Mouse (Mus musculus) left cerebral cortex, postnatal 36 days (tissue): ENCODE results near the gene Olfr1090. TPM values are rescaled to one million over a fixed set of nuclear protein-coding genes. Genes with fewer than 3 reads are reported as not detected.

Experiments
- DNase-seq, 2 experiments: peaks; one replicate each; pipeline ENCODE4 v3.0.0; 2021 to 2022; ENCODE audit warnings: low spot score in 2 of 2, mixed read lengths in 1 of 2
- intact Hi-C: fragments of 180-260 bp; cut with DNase I; formaldehyde crosslinking; loops from one replicate; pipeline ENCODE4 v1.15.1; 2025
- total RNA-seq, 2 experiments: library from RNA; stranded (reverse); gene quantifications; 2 replicates each; pipeline ENCODE4 v1.2.3; 2021

The Olfr1090 gene
- total RNA-seq, result not detected

GRCm38 (mm10) chr2:86758893-86759292 is at the start of gene Olfr1090:
Olfr1090 (minus strand) TSS chr2:86758993.
- DNase-seq, result no peak
- intact Hi-C loops, result no loop called here

- no peak for DNase-seq
- intact Hi-C loops, result no loop called here
These were observed 23.4 kb upstream of the Olfr1090 start, which contains the start of gene Olfr1093 for GRCm38 (mm10) chr2:86782179-86782578. Olfr1093 (plus strand) TSS chr2:86782479.

GRCm38 (mm10) chr2:86761050-86761449 is 2.3 kb upstream of the Olfr1090 start:
- intact Hi-C loops, result no loop called here
- peak; percentile 4 to 16 for DNase-seq

- intact Hi-C loops, result no loop called here
- no peak for DNase-seq
These were observed 25.2 kb downstream of the Olfr1090 start, which contains the start of gene Olfr1089 for GRCm38 (mm10) chr2:86733601-86734000. Olfr1089 (minus strand) TSS chr2:86733701.

Other genes starting within 250 kb of the Olfr1090 start
- not detected for gene Olfr1079, start 216.5 kb downstream of the Olfr1090 start, total RNA-seq
- not detected for gene Olfr1080, start 200.8 kb downstream of the Olfr1090 start, total RNA-seq
- gene Olfr1082, start 160.0 kb downstream of the Olfr1090 start, total RNA-seq, result not detected
- gene Olfr1084, start 119.3 kb downstream of the Olfr1090 start, total RNA-seq, result not detected
- not detected for gene Olfr1085, start 97.0 kb downstream of the Olfr1090 start, total RNA-seq
- not detected for gene Olfr1086, start 78.9 kb downstream of the Olfr1090 start, total RNA-seq
- not detected for gene Olfr1087, start 60.6 kb downstream of the Olfr1090 start, total RNA-seq
- not detected for gene Olfr1089, start 25.3 kb downstream of the Olfr1090 start, total RNA-seq
- gene Olfr1093, start 23.5 kb upstream of the Olfr1090 start, total RNA-seq, result not detected
- not detected for gene Olfr141, start 51.0 kb upstream of the Olfr1090 start, total RNA-seq
- gene Olfr1094, start 65.7 kb upstream of the Olfr1090 start, total RNA-seq, result not detected
- gene Olfr1095, start 92.7 kb upstream of the Olfr1090 start, total RNA-seq, result not detected
- gene Gm13723, start 115.8 kb upstream of the Olfr1090 start, total RNA-seq, result not detected
- not detected for gene Olfr1097, start 133.2 kb upstream of the Olfr1090 start, total RNA-seq
- gene Olfr1098, start 165.6 kb upstream of the Olfr1090 start, total RNA-seq, result not detected
- not detected for gene Olfr1099, start 201.7 kb upstream of the Olfr1090 start, total RNA-seq
- not detected for gene Olfr1100, start 221.0 kb upstream of the Olfr1090 start, total RNA-seq
- gene Olfr1101, start 232.2 kb upstream of the Olfr1090 start, total RNA-seq, result not detected
- not detected for gene Olfr1102, start 239.4 kb upstream of the Olfr1090 start, total RNA-seq